Mouse (Mus musculus) induced T-regulatory cell, adult 2 months (primary cell): ENCODE results near the gene Ugt1a6b.
A peak's percentile ranks its signal among the peaks of the same experiment; 100 is the strongest.

Source experiments
- DNase-seq: peaks from one replicate; pipeline ENCODE4 v3.0.0-alpha.2; 2012; ENCODE audit warnings: low read depth

Ugt1a6b gene

DNA sequence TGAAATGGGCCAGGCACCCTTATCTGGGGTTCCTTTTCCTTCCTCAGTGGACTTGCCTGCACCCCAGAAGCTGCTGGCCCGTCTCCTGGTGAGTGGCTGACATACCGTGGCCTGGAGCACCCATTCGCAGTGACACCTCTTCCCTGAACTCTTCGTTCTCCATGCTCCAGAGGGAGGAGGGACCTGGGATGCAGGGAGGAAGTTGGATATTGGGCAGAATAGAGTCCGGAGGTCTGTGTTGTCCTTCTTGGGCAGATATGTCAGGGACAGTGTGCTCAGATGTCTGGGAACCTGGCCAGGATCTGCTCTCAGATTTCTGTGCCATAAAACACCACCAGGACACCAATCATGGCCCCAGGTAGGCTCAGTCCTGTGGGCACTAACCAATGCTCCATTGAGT lies 137.0 kb downstream of the Ugt1a6b start:
- DNase-seq, result no peak

DNA sequence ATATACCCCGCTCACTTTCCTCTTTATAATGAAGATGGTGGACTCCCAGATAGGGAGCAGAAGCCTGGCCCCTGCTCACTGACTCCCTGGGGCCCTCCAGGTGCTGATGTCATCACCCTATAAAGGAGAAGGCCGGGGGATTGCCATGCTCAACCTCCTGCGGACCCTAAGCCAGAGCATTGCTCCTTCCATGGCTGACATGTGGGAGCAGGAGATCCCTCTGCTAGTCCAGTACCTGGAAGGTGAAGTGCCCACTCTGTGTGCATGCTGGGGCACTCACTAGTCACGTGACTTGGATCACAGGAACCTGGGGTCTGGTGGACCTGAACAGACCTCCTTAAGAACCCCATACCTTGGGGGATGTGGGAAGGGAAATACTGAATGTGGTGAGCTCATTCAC lies 137.5 kb downstream of the Ugt1a6b start:
- DNase-seq, result no peak

DNA sequence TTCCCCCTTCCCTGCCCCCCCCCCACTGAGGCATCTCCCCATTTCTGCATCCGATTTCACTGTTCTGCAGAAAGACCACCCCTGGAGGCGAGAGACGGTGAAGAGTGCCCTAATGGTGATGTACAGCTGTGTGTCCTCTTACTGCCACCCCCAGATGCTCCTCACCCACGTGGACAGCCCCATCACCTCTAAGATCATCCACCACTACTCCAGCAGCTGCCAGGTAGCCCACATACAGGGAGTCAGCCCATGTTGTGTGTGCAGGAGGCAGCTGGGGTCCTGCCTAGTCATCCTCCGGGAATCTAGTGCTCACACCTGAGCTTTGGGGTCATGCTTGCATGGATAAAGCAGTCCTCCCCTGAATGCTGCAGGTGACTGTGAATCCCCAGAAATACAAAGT lies 140.8 kb downstream of the Ugt1a6b start:
- DNase-seq, result no peak

DNA sequence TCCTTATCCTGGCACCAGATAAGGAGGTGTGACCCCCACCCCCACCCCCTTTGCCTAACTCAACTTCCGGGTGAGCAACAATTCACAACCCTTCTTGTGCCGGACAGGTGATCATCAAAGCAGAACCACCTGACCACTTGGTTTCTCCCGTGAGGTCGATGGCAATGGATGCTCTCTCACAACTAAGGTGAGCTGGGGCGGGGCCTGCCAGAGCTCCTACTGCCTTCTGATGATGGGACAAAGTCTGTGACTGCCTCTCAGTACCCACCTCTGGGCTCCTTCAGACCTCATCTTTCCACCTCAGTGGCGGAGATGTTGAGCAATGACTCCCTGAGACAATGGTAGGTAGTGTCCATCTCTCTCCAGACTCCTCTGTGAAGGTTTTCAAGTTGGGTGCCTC lies 142.8 kb downstream of the Ugt1a6b start:
- DNase-seq, result no peak

DNA sequence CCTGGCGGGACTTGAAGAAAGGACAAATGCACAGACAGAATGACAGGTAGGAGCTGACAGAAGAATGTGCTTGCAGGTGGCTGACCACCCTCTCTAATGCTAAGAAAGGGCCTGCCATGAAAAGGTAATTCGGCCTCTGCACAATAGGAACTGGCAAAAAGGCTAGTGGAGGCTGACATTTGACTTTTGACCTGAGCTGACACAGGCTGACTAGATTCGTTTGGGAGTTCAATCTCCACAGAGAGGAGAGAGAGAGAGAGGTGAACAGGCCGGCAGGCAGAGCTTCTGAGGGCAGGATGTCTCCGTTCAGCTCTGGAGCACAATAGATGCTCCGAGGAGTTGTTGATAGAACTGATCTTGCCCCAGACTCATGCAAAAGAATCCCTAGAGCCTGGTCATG lies 143.3 kb downstream of the Ugt1a6b start:
- no peak for DNase-seq

DNA sequence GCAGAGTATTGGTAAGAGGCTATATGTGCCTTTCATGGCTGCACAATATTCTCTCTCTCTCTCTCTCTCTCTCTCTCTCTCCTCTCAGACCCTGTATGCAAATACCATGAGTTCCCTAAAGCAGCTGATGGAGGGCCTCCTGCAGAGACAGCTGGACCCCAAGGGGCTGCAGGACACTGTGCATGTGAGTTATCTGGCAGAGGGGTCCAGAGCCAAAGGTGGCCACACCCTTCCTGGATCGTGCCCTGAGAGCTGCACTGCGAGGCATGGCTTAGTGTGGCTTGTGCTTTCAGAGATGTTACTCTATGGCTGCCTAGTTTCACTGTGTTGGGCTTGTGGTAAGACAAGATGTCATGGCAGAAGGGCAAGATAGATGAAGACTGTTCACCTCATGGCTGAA lies 144.6 kb downstream of the Ugt1a6b start:
- DNase-seq, result no peak

DNA sequence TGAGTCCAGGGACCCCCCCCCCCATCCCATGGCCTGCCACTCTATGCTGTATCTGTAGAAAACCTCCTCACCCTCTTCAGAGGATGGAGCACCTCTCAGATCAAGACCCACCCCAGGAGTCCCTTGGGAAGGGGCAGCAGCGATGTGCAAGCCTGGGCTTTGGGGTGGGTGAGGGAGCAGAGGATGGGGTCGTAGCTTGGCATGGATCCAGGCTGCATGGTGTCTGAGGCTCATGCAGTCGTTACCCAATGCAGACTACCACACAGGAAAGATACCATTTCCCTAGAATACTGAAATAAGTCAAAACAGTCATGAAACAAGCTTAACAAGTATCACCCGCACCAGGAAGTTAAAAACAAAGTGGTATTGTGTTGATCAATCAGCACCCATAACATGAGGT lies 145.6 kb downstream of the Ugt1a6b start:
- DNase-seq, result no peak

DNA sequence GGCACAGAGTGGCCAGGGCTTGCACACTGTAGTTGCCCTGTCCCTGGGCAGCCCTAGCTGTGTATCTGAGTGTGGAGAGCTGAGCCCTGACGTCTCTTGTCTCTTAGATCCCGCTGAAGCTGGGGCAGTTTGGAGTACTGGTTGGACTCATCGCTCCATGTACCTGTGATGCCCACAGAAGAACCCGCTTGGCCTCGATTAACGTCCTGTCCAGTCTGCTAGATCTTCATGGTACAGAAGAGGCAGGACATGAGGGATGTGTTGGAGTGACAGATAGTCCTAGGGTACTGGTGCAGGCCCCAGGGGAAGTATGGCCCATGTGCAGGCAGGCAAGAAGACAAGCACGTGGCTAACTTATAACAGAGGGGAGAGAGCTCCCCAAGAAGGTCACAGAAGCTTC lies 146.5 kb downstream of the Ugt1a6b start:
- DNase-seq, result no peak

DNA sequence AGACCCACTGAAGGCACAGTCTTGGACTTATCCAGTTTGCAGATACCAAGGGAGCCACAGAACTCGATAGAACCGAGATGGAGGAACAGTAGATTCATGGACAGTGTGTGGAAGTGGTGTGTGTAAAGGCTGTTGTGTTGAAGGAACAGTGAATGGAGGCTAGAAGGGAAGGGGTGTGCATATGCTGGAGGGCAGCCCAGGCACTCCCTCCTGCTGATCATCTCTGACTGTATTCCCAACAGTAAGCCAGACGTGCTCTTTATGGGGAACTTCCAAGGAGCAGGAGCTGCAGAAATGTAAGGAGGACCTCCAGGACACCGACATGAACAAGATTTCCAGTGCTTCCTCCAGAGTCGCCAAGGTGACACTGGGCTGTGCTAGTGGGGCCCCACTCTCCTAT lies 147.0 kb downstream of the Ugt1a6b start:
- no peak for DNase-seq

DNA sequence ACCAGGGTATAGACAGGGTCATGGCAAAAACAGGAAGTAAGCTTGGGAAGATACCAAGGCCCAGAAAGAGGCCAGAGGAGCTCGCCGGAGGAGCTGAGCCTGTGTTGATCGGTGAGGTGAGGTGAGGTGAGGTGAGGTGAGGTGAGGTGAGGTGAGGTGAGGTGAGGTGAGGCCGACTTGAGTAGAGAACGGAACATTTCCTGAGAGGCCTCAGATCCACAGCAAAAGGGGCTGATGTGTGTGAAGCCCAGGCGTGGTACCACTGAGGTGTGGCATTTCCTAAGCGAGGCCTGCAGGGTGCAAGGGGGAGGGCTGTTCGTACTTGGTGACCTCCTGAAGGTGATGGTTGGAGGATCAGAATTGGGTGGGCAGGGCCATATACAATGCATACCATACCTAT lies 150.1 kb downstream of the Ugt1a6b start:
- no peak for DNase-seq

DNA sequence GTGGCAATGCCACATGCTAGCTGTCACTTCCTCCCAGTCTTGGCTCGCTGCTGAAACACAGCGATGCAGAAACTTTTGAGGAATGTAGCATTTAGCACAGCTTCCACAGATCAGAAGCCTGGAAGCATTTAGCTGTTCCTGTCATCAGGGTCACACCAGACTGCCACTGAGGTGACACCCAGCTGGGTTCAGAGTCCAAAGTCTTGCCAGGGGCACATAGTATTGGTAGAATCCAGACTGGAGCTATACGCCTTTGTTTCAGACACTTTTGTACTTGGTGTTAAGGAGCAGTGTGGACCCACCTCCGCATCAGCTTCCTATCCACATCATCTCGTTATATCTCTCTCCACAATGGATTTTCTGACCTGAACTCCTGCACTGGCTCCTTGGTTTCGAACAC lies 150.5 kb downstream of the Ugt1a6b start:
- no peak for DNase-seq

DNA sequence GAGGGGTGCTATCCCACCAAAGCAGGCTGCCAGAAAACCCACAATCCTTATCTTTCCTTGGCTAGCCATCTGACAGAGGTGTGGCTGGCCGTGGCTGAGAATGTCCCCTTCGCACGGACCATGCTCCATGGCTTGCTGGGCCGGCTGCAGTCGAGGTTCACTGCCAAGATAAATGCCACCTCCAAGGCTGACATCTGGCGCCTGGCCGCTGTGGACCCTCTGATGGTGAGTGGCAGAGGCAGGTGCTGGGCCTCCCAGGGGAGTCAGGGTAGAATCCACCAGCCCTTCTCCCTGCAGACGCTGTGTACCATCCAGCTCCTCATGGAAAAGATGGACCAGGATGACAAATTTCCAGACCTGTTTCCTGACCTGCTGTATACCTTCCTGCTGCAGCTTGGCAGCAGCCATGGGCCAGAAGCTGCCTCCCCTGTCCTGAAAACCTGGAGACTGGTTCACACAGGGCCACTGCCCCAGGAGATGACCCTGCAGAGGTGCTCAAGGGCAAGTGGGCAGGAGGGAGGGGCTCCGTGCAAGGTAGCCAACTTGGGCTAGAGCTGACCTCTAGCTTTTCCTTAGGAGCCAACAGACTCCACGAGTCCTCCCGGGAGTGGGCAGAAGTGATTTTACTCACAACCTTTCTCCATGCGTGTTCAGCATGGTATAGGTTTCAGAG lies 151.9 kb downstream of the Ugt1a6b start:
- DNase-seq, result no peak

DNA sequence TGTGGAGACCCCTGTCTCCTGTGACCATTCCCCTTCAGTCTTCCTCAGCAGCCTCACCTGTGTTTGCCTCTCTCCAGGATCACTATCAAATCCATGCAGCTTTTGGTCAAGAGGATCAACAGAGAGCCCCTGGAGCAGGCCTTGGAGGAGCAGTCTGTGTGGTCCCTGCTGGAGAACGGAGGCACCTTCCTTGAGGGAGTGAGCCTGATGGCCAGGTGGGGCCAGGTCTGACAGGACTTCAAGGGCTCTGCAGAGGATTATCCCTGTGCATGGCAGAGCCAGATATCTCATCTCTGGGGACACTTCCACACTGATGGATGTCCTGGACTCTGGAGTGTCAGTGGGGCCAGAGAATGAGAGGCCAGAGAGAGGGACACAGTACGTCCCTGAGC lies 152.4 kb downstream of the Ugt1a6b start:
- no peak for DNase-seq

DNA sequence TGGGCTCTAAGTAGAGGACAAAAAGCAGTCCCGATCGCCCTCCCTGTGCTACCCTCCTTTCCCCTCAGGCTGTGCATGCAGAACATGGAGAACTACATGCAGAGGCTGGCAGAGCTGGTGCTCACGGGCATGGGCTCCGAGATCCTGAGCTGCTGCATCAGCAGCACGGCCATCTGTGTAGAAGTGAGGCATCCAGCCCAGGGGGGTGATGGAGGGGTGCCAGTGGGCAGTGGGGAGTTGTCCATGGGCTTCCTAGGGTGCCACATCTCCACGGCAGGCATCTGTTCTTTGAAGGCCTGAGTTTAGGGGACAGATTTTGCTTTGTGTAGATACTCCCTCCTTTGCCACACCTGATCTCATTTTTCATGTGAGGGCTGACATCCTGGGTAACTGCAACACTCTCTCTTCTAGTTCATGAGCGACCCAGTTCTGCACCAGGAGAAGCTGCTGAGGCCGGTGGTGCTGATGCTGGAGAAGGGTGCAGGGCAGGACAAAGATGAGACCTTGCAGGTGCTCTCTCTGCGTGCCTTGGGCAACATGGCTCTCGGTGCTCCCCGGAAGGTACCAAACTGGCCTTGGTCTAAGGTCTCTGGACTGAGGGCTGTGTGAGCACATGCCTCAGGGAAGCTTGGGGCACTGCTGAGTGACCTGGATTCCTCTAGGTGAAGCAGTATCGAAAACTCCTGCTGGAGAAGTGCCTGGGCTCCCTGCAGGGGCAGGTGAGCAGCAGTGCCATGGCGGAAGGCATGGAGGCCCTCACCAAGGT lies 153.1 kb downstream of the Ugt1a6b start:
- DNase-seq, result no peak

DNA sequence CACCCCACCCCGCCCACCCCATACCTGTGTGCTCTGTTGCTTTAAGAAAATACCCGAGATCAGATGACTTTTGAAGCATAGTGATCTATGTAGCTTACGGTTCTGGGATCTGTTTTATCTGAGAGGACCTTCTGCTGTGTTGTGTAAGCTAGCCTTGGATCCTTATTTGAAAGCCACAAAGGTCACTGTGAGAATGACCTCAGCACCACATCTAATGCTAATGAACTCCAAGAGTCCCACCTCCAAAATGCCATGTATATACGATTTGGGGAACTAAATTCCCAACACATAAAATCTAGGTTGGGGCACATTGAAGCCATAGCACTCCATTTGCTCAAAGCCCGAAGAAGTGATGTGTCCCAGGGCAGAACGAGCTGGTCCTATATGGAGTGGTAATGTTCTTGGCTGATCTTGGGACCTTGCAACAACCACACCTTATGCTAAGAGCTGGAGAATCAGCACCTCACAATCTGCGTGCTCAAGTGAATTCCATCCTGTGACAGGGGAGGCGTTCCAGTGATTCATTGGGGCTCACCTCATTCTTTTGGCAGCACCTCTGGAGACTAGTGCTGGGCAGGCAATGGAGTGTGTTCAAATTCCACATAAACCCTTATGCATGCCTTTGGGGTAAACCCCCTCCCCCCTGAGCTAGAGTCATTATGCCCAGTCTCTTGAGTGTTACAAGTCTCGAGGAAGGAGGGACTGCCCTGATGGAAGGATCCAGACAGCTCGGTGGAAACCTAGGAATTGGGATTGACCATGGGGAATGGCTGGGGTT lies 154.0 kb downstream of the Ugt1a6b start:
- DNase-seq, result no peak

DNA sequence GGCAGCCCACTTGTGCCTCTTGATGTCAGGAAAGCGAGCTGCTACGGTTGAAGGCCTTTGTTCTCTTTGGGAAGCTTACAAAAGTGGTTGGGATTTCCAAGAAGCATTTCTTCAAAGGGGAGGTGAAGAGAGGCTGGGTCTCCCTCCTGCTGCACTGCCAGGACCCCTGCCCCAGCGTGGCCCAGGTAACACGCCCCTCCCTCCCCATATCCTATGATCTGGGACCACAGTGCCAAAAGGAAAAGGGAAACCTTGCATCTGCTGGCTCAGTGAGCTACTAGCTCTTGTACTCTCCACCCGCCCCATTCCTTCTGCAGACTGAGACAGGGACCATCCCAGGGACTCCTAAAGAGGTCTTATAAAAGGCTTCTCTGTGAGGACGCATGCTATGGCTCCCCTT lies 154.6 kb downstream of the Ugt1a6b start:
- no peak for DNase-seq

DNA sequence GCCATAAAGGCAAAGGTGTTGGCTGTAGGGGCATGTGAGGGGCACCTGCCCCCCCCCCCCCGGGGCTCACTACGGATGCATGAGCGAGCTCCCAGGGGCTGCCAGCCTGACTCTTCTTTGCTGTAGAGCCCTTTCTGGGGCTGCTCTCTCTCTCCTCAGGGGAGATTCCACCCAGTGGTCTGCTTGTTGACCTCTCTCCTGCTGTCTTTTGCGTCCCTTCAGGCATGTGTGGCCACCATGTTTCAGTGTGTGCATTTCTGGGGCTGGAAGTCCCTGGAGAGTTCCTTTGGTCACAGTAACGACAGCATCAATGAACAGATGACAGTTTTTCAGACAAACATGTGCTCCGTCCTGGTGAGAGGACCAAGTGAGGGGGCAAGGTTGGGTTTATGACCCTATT lies 155.3 kb downstream of the Ugt1a6b start:
- peak; percentile 32 for DNase-seq

DNA sequence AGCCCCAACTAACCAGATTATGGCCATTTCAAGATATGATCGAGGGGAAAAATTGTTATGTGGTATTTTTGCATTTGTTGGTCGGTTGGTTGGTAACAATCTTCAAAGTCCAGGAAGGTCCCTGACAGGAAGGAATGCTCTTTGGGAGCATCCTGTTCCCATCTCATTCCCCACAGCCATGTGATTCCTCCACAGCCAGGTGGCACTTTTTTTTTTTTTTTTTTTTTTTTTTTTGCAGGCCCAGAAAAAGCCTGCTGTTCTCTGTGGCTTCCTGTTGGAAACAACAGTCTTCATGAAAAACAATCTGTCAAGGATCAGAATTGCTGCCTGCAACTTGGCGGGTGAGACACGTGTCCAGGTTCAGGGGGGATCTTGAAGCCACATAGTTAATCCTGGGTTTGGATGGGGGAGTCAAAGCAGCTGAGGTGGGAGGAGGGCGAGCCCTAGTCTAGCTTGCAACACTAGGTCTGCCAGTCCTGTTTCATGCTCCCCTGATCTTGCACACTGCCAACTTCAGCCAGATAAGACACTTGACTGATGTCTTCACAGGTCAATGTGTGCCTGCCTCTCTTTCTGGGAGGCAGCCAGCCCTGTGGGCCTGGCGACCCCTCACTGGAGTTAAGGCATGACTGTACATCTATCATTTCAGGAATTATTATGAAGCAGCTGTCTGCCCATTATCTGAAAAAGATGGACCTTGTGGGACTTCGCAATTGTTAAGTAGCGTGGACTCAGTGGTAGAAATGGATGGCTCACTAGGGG lies 156.0 kb downstream of the Ugt1a6b start:
- peak; percentile 34 for DNase-seq

DNA sequence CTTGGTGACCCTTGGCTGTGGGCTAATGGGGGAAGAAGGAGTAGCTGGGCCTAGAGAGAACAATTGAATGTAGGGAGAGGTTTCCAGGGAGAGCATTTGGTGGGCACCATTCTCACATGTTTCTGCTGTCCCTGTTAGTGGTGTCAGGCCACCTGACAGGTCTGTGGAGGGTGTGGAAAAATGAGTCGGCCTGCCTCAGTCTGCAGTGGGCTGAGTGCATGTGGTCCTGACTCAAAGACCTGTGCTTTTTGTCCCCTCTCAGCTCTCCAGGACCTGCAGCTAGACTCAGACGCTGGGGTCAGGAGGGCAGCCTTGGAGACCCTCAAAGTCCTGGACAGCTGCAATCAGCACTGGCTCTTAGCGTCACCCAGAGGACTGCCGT lies 156.6 kb downstream of the Ugt1a6b start:
- DNase-seq, result no peak

DNA sequence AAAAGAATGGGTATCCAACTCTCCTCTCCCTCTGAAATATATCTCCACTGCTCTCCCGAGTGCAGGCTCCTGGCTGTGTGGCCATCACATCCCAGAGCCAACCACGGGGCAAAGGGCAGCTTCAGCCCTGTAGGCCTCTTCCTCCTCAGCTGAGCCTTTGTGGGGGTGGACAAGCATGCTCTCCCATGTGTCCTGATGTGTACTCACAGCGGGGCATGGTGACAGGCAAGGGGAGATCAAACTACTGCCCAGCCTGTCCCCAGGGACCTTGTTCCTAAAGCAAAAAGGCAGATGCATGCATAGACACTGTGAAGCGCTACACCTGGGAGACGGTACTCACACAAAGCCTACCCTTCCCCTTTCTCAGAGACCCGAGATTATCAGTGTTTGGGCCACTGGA lies 157.1 kb downstream of the Ugt1a6b start:
- peak; percentile 26 for DNase-seq

DNA sequence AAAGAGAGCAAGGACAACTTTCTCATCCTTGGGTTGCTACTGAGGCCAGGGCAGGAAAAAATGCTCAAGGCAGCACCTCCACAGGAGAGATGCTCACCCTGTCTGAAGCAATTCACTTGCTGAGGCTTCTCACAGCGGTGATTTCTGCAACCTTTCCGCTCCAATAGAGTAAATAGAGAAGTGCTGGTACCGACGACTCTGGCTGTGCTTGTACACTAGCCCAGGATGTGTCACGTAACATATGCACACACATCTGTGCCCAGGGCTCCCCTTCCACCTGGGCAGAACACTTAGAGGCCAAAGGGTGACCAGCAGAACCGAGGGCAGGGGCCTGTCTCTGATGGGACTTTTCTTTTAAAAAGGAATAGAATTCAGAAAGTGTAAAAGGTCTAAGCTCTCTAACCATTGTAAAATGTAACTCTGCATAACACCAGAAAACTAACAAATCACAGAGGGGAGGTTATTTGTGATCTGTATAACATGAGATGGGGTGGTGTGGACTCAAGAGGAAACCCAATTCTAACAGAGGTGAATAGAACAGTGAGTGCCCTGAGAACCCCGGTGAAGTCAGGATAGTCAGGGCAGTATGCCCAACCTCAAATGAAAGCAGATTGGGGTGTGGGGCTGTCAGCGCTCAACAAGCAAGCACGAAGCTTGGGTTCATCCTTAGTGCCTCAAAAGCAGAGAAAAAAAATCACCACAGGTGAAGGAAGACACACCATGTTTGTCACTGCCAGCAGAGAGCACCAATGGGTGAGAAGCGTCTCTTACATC lies 157.7 kb downstream of the Ugt1a6b start:
- peak; percentile 32 for DNase-seq

DNA sequence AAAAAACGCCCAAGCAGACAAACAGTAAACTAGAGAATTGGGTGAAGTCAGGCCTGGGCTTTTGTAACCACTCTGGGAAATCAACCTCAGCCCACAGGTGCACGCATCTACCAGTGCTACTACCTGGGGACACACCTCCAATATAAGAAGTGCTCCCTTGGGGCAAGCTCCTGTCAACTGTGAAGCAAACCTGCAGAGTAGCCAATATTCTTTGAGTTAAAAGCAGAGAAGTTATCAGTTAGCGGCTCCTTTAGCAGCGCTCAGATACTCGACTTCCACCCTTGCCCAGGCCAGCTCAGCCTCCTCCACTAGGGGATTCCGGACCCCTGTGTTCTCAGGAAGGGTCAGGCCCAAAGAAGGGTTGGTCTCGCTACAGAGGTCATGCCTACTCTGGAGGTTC lies 158.7 kb downstream of the Ugt1a6b start:
- peak; percentile 31 for DNase-seq
